Mouse (Mus musculus) olfactory bulb, adult 2 months (tissue): ENCODE measurements around the gene Sept7. TPM values are rescaled to one million over a fixed set of nuclear protein-coding genes. Genes with fewer than 3 reads are reported as not detected.
"Not testable (repeated sequence)": the region's sequence is repeated elsewhere in the genome, so short reads cannot be mapped to it uniquely, and the experiment has no call there.

Experiments
- H3K27ac ChIP-seq: fragments of 200-500 bp; 2 replicates; pipeline ENCODE4 v1.5.1; 2012; ENCODE audit warnings: low read depth, low read length; ENCODE audit not compliant: insufficient read depth
- H3K4me1 ChIP-seq: fragments of 200-500 bp; 2 replicates; pipeline ENCODE4 v1.6.1; 2012; ENCODE audit warnings: low read length; ENCODE audit not compliant: control insufficient read depth, insufficient read depth
- H3K4me3 ChIP-seq: fragments of 200-500 bp; 2 replicates; pipeline ENCODE4 v1.5.1; 2012; ENCODE audit warnings: mild to moderate bottlenecking, low read depth, low read length, moderate library complexity; ENCODE audit not compliant: insufficient read depth
- CTCF ChIP-seq: fragments of 200-500 bp; IDR thresholded peaks from 2 replicates; pipeline ENCODE4 v1.5.1; 2012; ENCODE audit warnings: low read depth, mild to moderate bottlenecking, low read length, moderate library complexity; ENCODE audit not compliant: insufficient read depth
- POLR2A ChIP-seq: fragments of 200-500 bp; IDR thresholded peaks from 2 replicates; pipeline ENCODE4 v1.6.1; 2012; ENCODE audit warnings: mild to moderate bottlenecking, low read depth, low read length, moderate library complexity; ENCODE audit not compliant: insufficient read depth
- WGBS: fragments of 180-500 bp; shearing (Covaris S2); methylation state at CpG from one replicate; pipeline ENCODE4 v1.1.7; 2018; 5-methylcytosine and 5-hydroxymethylcytosine counted together
- polyA plus RNA-seq: library from polyadenylated mRNA; stranded (reverse); fragments of >200 nt; gene quantifications from 2 replicates; pipeline ENCODE4 v1.2.4, GENCODE M21; 2012; ENCODE audit warnings: low replicate concordance; ENCODE audit not compliant: missing spikeins, insufficient read depth, insufficient read length

Gene Sept7
- polyA plus RNA-seq, 1 experiment, result 121 TPM

GRCm38 (mm10) chr9:25229740-25230139 is 22.5 kb upstream of the Sept7 start:
- TF ChIP-seq POLR2A, result no peak
- TF ChIP-seq CTCF, result no peak
- 87% methylated on average over 6 of the region's 6 CpGs for WGBS
- Histone ChIP-seq H3K4me1 (no peaks in the 10 kb centered on the region), H3K27ac (no peak overlapping the region), H3K4me3 (no peak overlapping the region)

GRCm38 (mm10) chr9:25230213-25231039 is 21.8 kb upstream of the Sept7 start:
- H3K4me3 ChIP-seq, result no peak overlapping the region
- H3K27ac ChIP-seq, result no peak overlapping the region
- H3K4me1 ChIP-seq, result no peaks in the 10 kb centered on the region
- 85% methylated on average over 10 of the region's 10 CpGs for WGBS
- TF ChIP-seq CTCF (no peak), POLR2A (no peak)

- Histone ChIP-seq H3K27ac (no peak overlapping the region), H3K4me3 (no peak overlapping the region), H3K4me1 (no peaks in the 10 kb centered on the region)
- 36% methylated on average over 3 of the region's 3 CpGs for WGBS
- TF ChIP-seq POLR2A (no peak), CTCF (no peak)
These were observed 11.2 kb upstream of the Sept7 start for GRCm38 (mm10) chr9:25241065-25241464.

- WGBS, result 95% methylated on average over 5 of the region's 5 CpGs
- not testable (repeated sequence) for H3K27ac ChIP-seq, H3K4me3 ChIP-seq, H3K4me1 ChIP-seq
These were observed 10.5 kb upstream of the Sept7 start for GRCm38 (mm10) chr9:25241783-25242182.

GRCm38 (mm10) chr9:25242266-25242665 is 10.0 kb upstream of the Sept7 start:
- no peak overlapping the region for H3K27ac ChIP-seq
- H3K4me1 ChIP-seq, result no peaks in the 10 kb centered on the region
- WGBS, result 89% methylated on average over 3 of the region's 3 CpGs
- H3K4me3 ChIP-seq, result no peak overlapping the region
- no peak for TF ChIP-seq POLR2A
- no peak for TF ChIP-seq CTCF

- TF ChIP-seq CTCF, result no peak
- no peak for TF ChIP-seq POLR2A
- Histone ChIP-seq H3K27ac (no peak overlapping the region), H3K4me1 (no peaks in the 10 kb centered on the region), H3K4me3 (no peak overlapping the region)
- WGBS, result 83% methylated on average over 4 of the region's 4 CpGs
These were observed 8.1 kb upstream of the Sept7 start for GRCm38 (mm10) chr9:25243926-25244657.

- WGBS, result 80% methylated on average over 4 of the region's 4 CpGs
- no peak overlapping the region for H3K27ac ChIP-seq
- TF ChIP-seq CTCF (no peak), POLR2A (no peak)
- no peak overlapping the region for H3K4me3 ChIP-seq
- no peaks in the 10 kb centered on the region for H3K4me1 ChIP-seq
These were observed 7.1 kb upstream of the Sept7 start for GRCm38 (mm10) chr9:25245125-25245524.

- Histone ChIP-seq H3K27ac (no peak overlapping the region), H3K4me3 (no peak overlapping the region), H3K4me1 (no peaks in the 10 kb centered on the region)
- 78% methylated on average over 3 of the region's 3 CpGs for WGBS
- TF ChIP-seq CTCF (no peak), POLR2A (no peak)
These were observed 5.7 kb upstream of the Sept7 start for GRCm38 (mm10) chr9:25246508-25246907.

- WGBS, result 4% methylated on average over 6 of the region's 6 CpGs
- Histone ChIP-seq H3K4me3 (peak overlapping the region; percentile 92), H3K27ac (peak overlapping the region; percentile 90), H3K4me1 (no peaks in the 10 kb centered on the region)
- TF ChIP-seq POLR2A, result no peak
- no peak for TF ChIP-seq CTCF
These were observed 1.1 kb upstream of the Sept7 start for GRCm38 (mm10) chr9:25251174-25251573.
